Mouse (Mus musculus) myocyte (in vitro differentiated cells): ENCODE measurements around the gene Cracr2a.

Source experiments
- CEBPB ChIP-seq: IDR thresholded peaks from 2 replicates; pipeline ENCODE4 v1.6.1; 2011; ENCODE audit warnings: mild to moderate bottlenecking, moderate library complexity; ENCODE audit not compliant: poor library complexity, insufficient read depth, severe bottlenecking
- E2F4 ChIP-seq: IDR thresholded peaks from one replicate; pipeline ENCODE4 v1.6.1; 2011; ENCODE audit warnings: mild to moderate bottlenecking, control low read depth, moderate library complexity; ENCODE audit not compliant: insufficient read depth
- MAX ChIP-seq: IDR thresholded peaks from one replicate; pipeline ENCODE4 v1.6.1; 2011; ENCODE audit warnings: low read depth, mild to moderate bottlenecking, control low read depth
- MYOD1 ChIP-seq, 3 experiments: IDR thresholded peaks; one replicate each; pipeline ENCODE4 v1.6.1; 2011; ENCODE audit warnings: control low read depth in 2 of 3, low read depth in 2 of 3, mild to moderate bottlenecking in 2 of 3, moderate library complexity in 1 of 3; ENCODE audit not compliant: insufficient read length in 2 of 3, control insufficient read depth in 1 of 3
- MYOG ChIP-seq, 3 experiments: IDR thresholded peaks; one replicate each; pipeline ENCODE4 v1.6.1; 2011; ENCODE audit warnings: control low read depth in 2 of 3, low read depth in 2 of 3, mild to moderate bottlenecking in 2 of 3; ENCODE audit not compliant: insufficient read length in 2 of 3, control insufficient read depth in 1 of 3, insufficient read depth in 1 of 3
- POLR2A ChIP-seq: IDR thresholded peaks from one replicate; pipeline ENCODE4 v1.6.1; 2011; ENCODE audit warnings: low read depth, mild to moderate bottlenecking, control low read depth, moderate library complexity; ENCODE audit not compliant: insufficient read length
- POLR2AphosphoS2 ChIP-seq: IDR thresholded peaks from one replicate; pipeline ENCODE4 v1.6.1; 2011; ENCODE audit warnings: low read depth, control low read depth; ENCODE audit not compliant: insufficient read length
- SRF ChIP-seq: IDR thresholded peaks from one replicate; pipeline ENCODE4 v1.6.1; 2011; ENCODE audit warnings: low read depth; ENCODE audit not compliant: control insufficient read depth, insufficient read length
- TCF12 ChIP-seq: IDR thresholded peaks from one replicate; pipeline ENCODE4 v1.6.1; 2011; ENCODE audit warnings: mild to moderate bottlenecking, control low read depth; ENCODE audit not compliant: poor library complexity, insufficient read depth, severe bottlenecking
- TCF3 ChIP-seq: IDR thresholded peaks from one replicate; pipeline ENCODE4 v1.6.1; 2011; ENCODE audit warnings: low read depth, control low read depth; ENCODE audit not compliant: insufficient read length
- USF1 ChIP-seq: IDR thresholded peaks from one replicate; pipeline ENCODE4 v1.6.1; 2011; ENCODE audit warnings: low read depth, mild to moderate bottlenecking, control low read depth, moderate library complexity

DNA sequence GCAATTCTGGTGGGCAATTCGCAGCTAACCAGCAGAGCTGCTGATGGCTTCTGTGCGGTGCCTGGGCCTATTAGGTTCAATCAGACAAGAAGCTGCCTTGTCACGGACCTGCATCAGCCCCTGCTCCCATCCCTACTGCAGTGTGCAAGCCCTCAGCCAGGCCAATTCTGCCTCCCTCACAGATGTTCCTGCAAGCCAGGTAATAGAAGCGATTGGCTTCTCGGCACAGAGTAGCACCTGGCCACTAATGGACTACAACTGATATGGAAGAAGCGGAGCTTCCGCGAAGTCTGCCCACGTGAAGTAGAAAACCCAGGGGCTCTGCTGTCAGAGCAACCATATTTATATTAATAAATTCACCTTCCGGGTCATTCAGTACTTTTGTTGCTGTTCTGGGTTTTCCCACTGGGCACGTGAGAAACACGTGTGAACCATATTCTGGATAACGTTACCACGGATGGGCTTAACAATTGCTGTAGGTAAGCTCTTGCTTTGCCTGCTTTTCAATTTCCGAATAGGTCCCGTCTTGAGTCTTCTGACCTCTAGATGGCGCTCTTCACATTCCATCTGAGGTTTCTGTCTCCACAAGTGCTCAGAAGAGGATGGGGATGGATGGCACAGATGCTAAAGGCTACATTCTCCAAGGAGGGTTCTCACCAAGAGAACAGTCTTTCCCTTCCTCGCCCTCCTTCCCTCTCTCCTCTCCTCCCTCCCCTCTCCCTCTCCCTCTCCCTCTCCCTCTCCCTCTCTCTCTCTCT lies 19.3 kb upstream of the Cracr2a start:
- no peak for TF ChIP-seq MYOD1 (IDR thresholded peaks at IDR 0.05; ENCODE audit: control insufficient read depth in 1 of 3, insufficient read length in 2 of 3, low read depth in 2 of 3)
- TF ChIP-seq MAX, result no peak
- TF ChIP-seq USF1, result no peak
- no peak for TF ChIP-seq E2F4
- TF ChIP-seq POLR2A, result no peak
- no peak for TF ChIP-seq TCF12
- no peak for TF ChIP-seq CEBPB
- no peak for TF ChIP-seq POLR2AphosphoS2
- TF ChIP-seq SRF, result no peak
- TF ChIP-seq MYOG (IDR thresholded peaks at IDR 0.05; ENCODE audit: control insufficient read depth in 1 of 3, insufficient read depth in 1 of 3, insufficient read length in 2 of 3, low read depth in 2 of 3), result no peak
- no peak for TF ChIP-seq TCF3
